Mouse (Mus musculus): Measurements from ENCODE around the gene 2010300C02Rik.

Gene 2010300C02Rik

GRCm38 (mm10) chr1:37711596-37712356 is 8.1 kb downstream of the 2010300C02Rik start:
- DNase-seq (ENCODE audit: low spot score): no peak

GRCm38 (mm10) chr1:37711082-37711481 is 8.8 kb downstream of the 2010300C02Rik start:
- DNase-seq (ENCODE audit: low spot score): no peak

GRCm38 (mm10) chr1:37709736-37710135 is 10.1 kb downstream of the 2010300C02Rik start:
- no peak for DNase-seq (ENCODE audit: low spot score)

- DNase-seq (ENCODE audit: low spot score): no peak
Observed at GRCm38 (mm10) chr1:37708270-37708955, 11.5 kb downstream of the 2010300C02Rik start.

GRCm38 (mm10) chr1:37702326-37702725 is 17.6 kb downstream of the 2010300C02Rik start:
- no peak for DNase-seq (ENCODE audit: low spot score)

- DNase-seq (ENCODE audit: low spot score): no peak
Observed at GRCm38 (mm10) chr1:37698852-37699439, 20.9 kb downstream of the 2010300C02Rik start.

GRCm38 (mm10) chr1:37698186-37698839 is 21.6 kb downstream of the 2010300C02Rik start:
- DNase-seq (ENCODE audit: low spot score): no peak

- DNase-seq (ENCODE audit: low spot score): no peak
Observed at GRCm38 (mm10) chr1:37696918-37697317, 23.0 kb downstream of the 2010300C02Rik start.

GRCm38 (mm10) chr1:37695732-37696131 is 24.2 kb downstream of the 2010300C02Rik start:
- no peak for DNase-seq (ENCODE audit: low spot score)

- DNase-seq (ENCODE audit: low spot score): no peak
Observed at GRCm38 (mm10) chr1:37694417-37694816, 25.5 kb downstream of the 2010300C02Rik start.

GRCm38 (mm10) chr1:37691179-37691578 is 28.7 kb downstream of the 2010300C02Rik start:
- no peak for DNase-seq (ENCODE audit: low spot score)

GRCm38 (mm10) chr1:37690665-37691064 is 29.2 kb downstream of the 2010300C02Rik start:
- no peak for DNase-seq (ENCODE audit: low spot score)

GRCm38 (mm10) chr1:37689730-37690129 is 30.2 kb downstream of the 2010300C02Rik start:
- no peak for DNase-seq (ENCODE audit: low spot score)

GRCm38 (mm10) chr1:37688351-37688750 is 31.5 kb downstream of the 2010300C02Rik start:
- no peak for DNase-seq (ENCODE audit: low spot score)

GRCm38 (mm10) chr1:37687515-37687914 is 32.4 kb downstream of the 2010300C02Rik start:
- DNase-seq (ENCODE audit: low spot score): no peak

GRCm38 (mm10) chr1:37686953-37687441 is 32.9 kb downstream of the 2010300C02Rik start:
- no peak for DNase-seq (ENCODE audit: low spot score)

- peak; percentile 89 for DNase-seq (ENCODE audit: low spot score)
Observed at GRCm38 (mm10) chr1:37678327-37679123, 41.4 kb downstream of the 2010300C02Rik start.

GRCm38 (mm10) chr1:37676967-37677512 is 42.8 kb downstream of the 2010300C02Rik start:
- DNase-seq (ENCODE audit: low spot score): no peak

- no peak for DNase-seq (ENCODE audit: low spot score)
Observed at GRCm38 (mm10) chr1:37675444-37675843, 44.4 kb downstream of the 2010300C02Rik start.

- no peak for DNase-seq (ENCODE audit: low spot score)
Observed at GRCm38 (mm10) chr1:37674266-37674665, 45.6 kb downstream of the 2010300C02Rik start.

GRCm38 (mm10) chr1:37671316-37671715 is 48.6 kb downstream of the 2010300C02Rik start:
- no peak for DNase-seq (ENCODE audit: low spot score)
